Mouse (Mus musculus) kidney, embryonic 14.5 days (tissue): ENCODE data around the gene Gm29564. TPM values are rescaled to one million over a fixed set of nuclear protein-coding genes. Genes with fewer than 3 reads are reported as not detected.
"Not testable (repeated sequence)": the region's sequence is repeated elsewhere in the genome, so short reads cannot be mapped to it uniquely, and the experiment has no call there.

ENCODE experiments used
- ATAC-seq: fragments of 200-750 bp; cut with Nextera tagmentation; 2 replicates; pipeline ENCODE4 v1.8.0; 2017; ENCODE audit warnings: moderate number of reproducible peaks, mild to moderate bottlenecking, moderate TSS enrichment, moderate library complexity; ENCODE audit not compliant: low FRiP score, low TSS enrichment
- H3K27ac ChIP-seq: fragments of 300-500 bp; sonication (generic); 2 replicates; pipeline ENCODE4 v1.5.1; 2014; ENCODE audit warnings: low read depth, mild to moderate bottlenecking, low read length, moderate library complexity, mixed read lengths
- H3K27me3 ChIP-seq: fragments of 300-500 bp; sonication (generic); 2 replicates; pipeline ENCODE4 v1.6.1; 2014; ENCODE audit warnings: mild to moderate bottlenecking, low read length; ENCODE audit not compliant: control insufficient read depth, insufficient read depth
- H3K36me3 ChIP-seq: fragments of 300-500 bp; sonication (generic); 2 replicates; pipeline ENCODE4 v1.6.1; 2014; ENCODE audit warnings: low read length, mixed read lengths; ENCODE audit not compliant: control insufficient read depth, insufficient read depth
- H3K4me1 ChIP-seq: fragments of 300-500 bp; sonication (generic); 2 replicates; pipeline ENCODE4 v1.6.1; 2014; ENCODE audit warnings: low read length, mixed read lengths; ENCODE audit not compliant: control insufficient read depth, insufficient read depth
- H3K4me2 ChIP-seq: fragments of 300-500 bp; sonication (generic); replicated peaks from 2 replicates; pipeline ENCODE4 v1.6.1; 2014; ENCODE audit warnings: low read depth, mild to moderate bottlenecking, low read length
- H3K4me3 ChIP-seq: fragments of 300-500 bp; sonication (generic); 2 replicates; pipeline ENCODE4 v1.5.1; 2014; ENCODE audit warnings: mild to moderate bottlenecking, low read length
- H3K9ac ChIP-seq: fragments of 300-500 bp; sonication (generic); 2 replicates; pipeline ENCODE4 v1.6.1; 2014; ENCODE audit warnings: low read depth, mild to moderate bottlenecking, low read length, moderate library complexity
- H3K9me3 ChIP-seq: fragments of 300-500 bp; sonication (generic); 2 replicates; pipeline ENCODE4 v1.6.1; 2016; ENCODE audit warnings: low read length; ENCODE audit not compliant: control insufficient read depth
- WGBS: fragments of 180-500 bp; shearing (Covaris S2); extraction: QIAGEN DNeasy Blood & Tissue Kit; methylation state at CpG from one replicate; pipeline ENCODE4 v1.1.7; 2014; 5-methylcytosine and 5-hydroxymethylcytosine counted together
- polyA plus RNA-seq: library from polyadenylated mRNA; unstranded; fragments of >200 nt; fragmentation: Nextera tagmentation; extraction: Ambion mirVana; gene quantifications from 2 replicates; pipeline ENCODE4 v1.2.1, GENCODE M21; 2014

The Gm29564 gene
- polyA plus RNA-seq: not detected in 2 replicates

DNA sequence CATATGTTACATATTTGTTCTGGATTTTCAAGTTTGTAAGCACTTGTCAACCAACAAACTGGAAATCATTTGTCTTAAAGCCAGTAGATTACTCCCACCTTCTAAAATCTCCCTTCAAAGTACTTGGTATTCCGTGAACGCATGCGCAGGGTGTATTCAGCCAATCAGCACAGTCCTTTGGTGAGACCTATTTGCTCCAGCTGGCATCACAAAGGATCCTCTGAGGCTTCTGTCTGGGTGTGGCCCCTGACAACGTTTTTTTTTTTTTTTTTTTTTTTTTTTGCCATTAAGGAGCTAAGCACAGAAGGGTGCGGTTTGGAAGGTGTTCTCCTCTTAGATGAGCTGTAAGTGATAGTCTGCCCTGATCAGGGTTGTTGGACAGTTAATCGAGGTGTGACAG, at the start of gene Gm29564:
Gm29564 (plus strand) TSS at position 301 of the 400 bp plus-strand sequence.
- H3K9ac ChIP-seq, ATAC-seq, H3K27me3 ChIP-seq, H3K27ac ChIP-seq, H3K4me1 ChIP-seq, H3K4me3 ChIP-seq, H3K9me3 ChIP-seq, H3K36me3 ChIP-seq, H3K4me2 ChIP-seq: not testable (repeated sequence)
- WGBS: no CpG with 5 or more reads among the region's 6 CpGs

Other genes with a start within 250 kb of the Gm29564 start
- not detected in 2 replicates for gene Gm20867, start 249.8 kb upstream of the Gm29564 start, polyA plus RNA-seq